Mouse (Mus musculus) midbrain, embryonic 16.5 days (tissue): ENCODE measurements around the gene Ero1lb. TPM values are rescaled to one million over a fixed set of nuclear protein-coding genes. Genes with fewer than 3 reads are reported as not detected.
"Not testable (repeated sequence)": the region's sequence is repeated elsewhere in the genome, so short reads cannot be mapped to it uniquely, and the experiment has no call there.

ENCODE experiments used
- ATAC-seq: fragments of 200-750 bp; cut with Nextera tagmentation; 2 replicates; pipeline ENCODE4 v1.8.0; 2017; ENCODE audit warnings: moderate TSS enrichment
- H3K27ac ChIP-seq: fragments of 300-500 bp; sonication (generic); 2 replicates; pipeline ENCODE4 v1.5.1; 2014; ENCODE audit warnings: mild to moderate bottlenecking, low read length, mixed read lengths
- H3K27me3 ChIP-seq: fragments of 300-500 bp; sonication (generic); 2 replicates; pipeline ENCODE4 v1.6.1; 2014; ENCODE audit warnings: low read depth, low read length, mixed read lengths; ENCODE audit not compliant: control insufficient read depth, insufficient read depth
- H3K36me3 ChIP-seq: fragments of 300-500 bp; sonication (generic); 2 replicates; pipeline ENCODE4 v1.6.1; 2014; ENCODE audit warnings: mild to moderate bottlenecking, low read length, moderate library complexity, mixed read lengths; ENCODE audit not compliant: control insufficient read depth, insufficient read depth
- H3K4me1 ChIP-seq: fragments of 300-500 bp; sonication (generic); 2 replicates; pipeline ENCODE4 v1.6.1; 2014; ENCODE audit warnings: mild to moderate bottlenecking, low read length, mixed read lengths; ENCODE audit not compliant: control insufficient read depth, insufficient read depth
- H3K4me2 ChIP-seq: fragments of 300-500 bp; sonication (generic); 2 replicates; pipeline ENCODE4 v1.6.1; 2014; ENCODE audit warnings: mild to moderate bottlenecking, low read length, mixed read lengths
- H3K4me3 ChIP-seq: fragments of 300-500 bp; sonication (generic); 2 replicates; pipeline ENCODE4 v1.5.1; 2014; ENCODE audit warnings: low read depth, mild to moderate bottlenecking, low read length, moderate library complexity, mixed read lengths
- H3K9ac ChIP-seq: fragments of 300-500 bp; sonication (generic); 2 replicates; pipeline ENCODE4 v1.6.1; 2014; ENCODE audit warnings: low read depth, low read length, mixed read lengths
- H3K9me3 ChIP-seq: fragments of 300-500 bp; sonication (generic); replicated peaks from 2 replicates; pipeline ENCODE4 v1.6.1; 2014; ENCODE audit warnings: mild to moderate bottlenecking, low read length, mixed read lengths; ENCODE audit not compliant: control insufficient read depth, poor library complexity, severe bottlenecking
- WGBS: fragments of 180-500 bp; shearing (Covaris S2); extraction: QIAGEN DNeasy Blood & Tissue Kit; methylation state at CpG from one replicate; pipeline ENCODE4 v1.1.7; 2014; 5-methylcytosine and 5-hydroxymethylcytosine counted together
- polyA plus RNA-seq: library from polyadenylated mRNA; unstranded; fragments of >200 nt; fragmentation: Nextera tagmentation; extraction: Ambion mirVana; gene quantifications from 2 replicates; pipeline ENCODE4 v1.2.1, GENCODE M21; 2015

The Ero1lb gene
- polyA plus RNA-seq, 1 experiment from 2014 or later = 17.1 TPM

DNA sequence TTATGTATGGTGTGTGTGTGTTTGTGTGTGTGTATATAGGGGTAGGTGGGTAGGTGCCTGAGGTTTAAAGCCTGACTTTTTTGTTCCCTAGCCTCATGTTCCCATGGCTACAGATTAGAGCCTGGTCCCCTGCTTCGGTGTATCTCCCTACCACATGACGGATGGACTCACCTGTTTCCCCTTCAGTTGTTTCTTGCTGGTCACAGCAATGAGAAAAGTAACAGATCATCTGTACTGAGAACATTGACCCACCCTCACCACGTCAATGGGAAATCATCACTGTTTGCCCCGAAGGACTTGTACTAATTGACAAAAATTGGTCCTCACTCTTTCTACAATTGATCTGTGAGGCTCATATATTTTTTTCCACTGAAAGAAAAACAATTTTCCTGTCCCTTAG is 3.4 kb upstream of the Ero1lb start:
- ATAC-seq = no peak
- WGBS = 82% methylated on average over 4 of the region's 4 CpGs
- no peak overlapping the region for H3K9ac ChIP-seq
- no peaks in the 10 kb centered on the region for H3K36me3 ChIP-seq
- H3K9me3 ChIP-seq = no peaks in the 10 kb centered on the region
- H3K4me1 ChIP-seq = peaks cover 11% of the 10 kb centered on the region
- no peak overlapping the region for H3K4me3 ChIP-seq
- no peak overlapping the region for H3K4me2 ChIP-seq
- no peak overlapping the region for H3K27ac ChIP-seq
- H3K27me3 ChIP-seq = no peaks in the 10 kb centered on the region; the same call in 1 of the 2 replicates

DNA sequence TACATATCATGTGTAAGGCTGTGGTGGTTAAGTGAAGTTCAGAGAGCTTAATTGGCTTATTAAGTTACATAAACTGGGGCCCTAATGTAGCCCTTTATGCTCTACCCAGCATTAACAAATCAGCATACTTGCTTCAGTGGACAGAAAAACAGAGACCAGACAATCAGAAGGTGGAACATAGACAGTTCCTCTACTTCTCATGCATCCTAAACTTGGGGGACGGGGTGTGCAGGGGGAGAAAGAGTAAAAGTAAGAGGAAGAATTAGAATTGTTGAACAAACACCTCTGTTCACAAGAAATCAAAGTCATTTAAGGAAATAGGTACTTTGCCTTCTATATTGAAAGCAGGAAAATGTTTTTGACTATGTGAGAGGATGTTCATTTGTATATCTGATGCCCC is 2.3 kb downstream of the Ero1lb start:
- H3K9me3 ChIP-seq = no peaks in the 10 kb centered on the region
- H3K27me3 ChIP-seq = no peaks in the 10 kb centered on the region; the same call in 1 of the 2 replicates
- H3K4me3 ChIP-seq = no peak overlapping the region
- 88% methylated on average over 1 of the region's 1 CpGs for WGBS
- no peaks in the 10 kb centered on the region for H3K36me3 ChIP-seq
- H3K27ac ChIP-seq = no peak overlapping the region
- no peak for ATAC-seq
- H3K4me2 ChIP-seq = no peak overlapping the region
- H3K4me1 ChIP-seq = peaks cover 11% of the 10 kb centered on the region
- H3K9ac ChIP-seq = no peak overlapping the region

DNA sequence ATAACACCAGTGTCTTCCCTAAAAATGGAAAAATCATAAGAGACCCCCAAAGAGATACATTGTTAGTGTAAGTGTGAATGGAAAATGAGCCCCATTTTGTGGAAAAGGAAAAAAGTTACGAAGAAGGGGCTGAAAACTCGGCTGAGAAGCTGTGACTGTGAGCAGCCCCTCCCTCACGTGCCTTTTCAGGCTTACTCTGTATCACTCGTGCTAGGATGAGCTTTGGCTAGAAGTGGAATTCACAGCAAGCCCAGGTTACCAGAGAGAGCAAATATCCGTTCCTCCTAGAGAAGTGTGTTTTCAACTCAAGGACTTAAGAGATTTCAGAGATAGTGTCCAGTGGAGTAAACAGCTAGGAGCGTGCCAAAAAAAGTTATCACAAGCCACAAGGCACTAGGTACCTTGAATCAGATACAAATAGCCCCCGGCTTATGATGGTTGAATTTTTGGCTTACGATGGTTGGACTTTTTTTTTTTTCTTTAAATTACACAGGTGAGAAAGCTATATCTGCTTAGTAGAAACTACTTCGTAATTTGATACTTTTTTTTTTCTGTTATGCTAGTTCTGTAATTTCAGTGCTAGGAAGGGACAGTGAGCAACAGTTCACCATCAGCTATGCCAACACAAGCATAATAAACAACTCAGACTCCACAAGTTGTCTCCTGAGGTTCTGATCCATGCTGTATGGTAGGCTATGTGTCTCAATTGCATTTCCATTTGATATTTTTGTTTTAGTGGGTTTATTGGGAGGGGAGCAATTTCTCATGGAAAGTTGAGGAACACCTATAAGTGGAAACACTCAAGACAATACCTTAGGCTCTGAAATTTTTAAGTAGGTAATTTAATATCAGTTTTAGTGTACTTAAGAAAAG is 3.2 kb downstream of the Ero1lb start:
- WGBS = 73% methylated on average over 9 of the region's 9 CpGs
- H3K4me2 ChIP-seq = no peak overlapping the region
- no peak overlapping the region for H3K4me3 ChIP-seq
- no peaks in the 10 kb centered on the region; the same call in 1 of the 2 replicates for H3K27me3 ChIP-seq
- ATAC-seq = no peak
- no peak overlapping the region for H3K27ac ChIP-seq
- no peaks in the 10 kb centered on the region for H3K9me3 ChIP-seq
- peaks cover 11% of the 10 kb centered on the region for H3K4me1 ChIP-seq
- H3K36me3 ChIP-seq = no peaks in the 10 kb centered on the region
- H3K9ac ChIP-seq = no peak overlapping the region

DNA sequence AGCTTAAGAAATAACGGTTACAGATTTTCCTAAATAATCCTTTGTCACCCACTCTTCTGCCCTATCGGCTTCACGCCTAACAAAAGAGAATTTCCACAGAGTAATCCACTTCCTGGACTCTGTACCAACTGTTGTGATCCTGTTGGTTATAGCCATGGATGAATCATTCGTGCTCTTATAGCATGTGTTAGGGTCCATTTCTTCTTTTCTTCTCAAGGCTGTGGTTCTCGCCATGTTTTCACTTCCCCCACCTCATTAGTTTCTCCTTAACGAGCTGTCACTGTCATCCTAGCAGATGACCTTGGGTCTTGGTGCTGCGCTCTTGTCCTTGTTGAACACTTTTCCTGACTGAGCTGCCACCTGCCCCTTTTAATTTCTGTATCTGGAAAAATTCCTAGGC is 4.1 kb downstream of the Ero1lb start:
- no peak overlapping the region for H3K9ac ChIP-seq
- peaks cover 11% of the 10 kb centered on the region for H3K4me1 ChIP-seq
- no peaks in the 10 kb centered on the region for H3K9me3 ChIP-seq
- 76% methylated on average over 7 of the region's 7 CpGs for WGBS
- no peaks in the 10 kb centered on the region for H3K36me3 ChIP-seq
- H3K27ac ChIP-seq = no peak overlapping the region
- H3K4me2 ChIP-seq = no peak overlapping the region
- ATAC-seq = no peak
- no peak overlapping the region for H3K4me3 ChIP-seq
- no peaks in the 10 kb centered on the region for H3K27me3 ChIP-seq

DNA sequence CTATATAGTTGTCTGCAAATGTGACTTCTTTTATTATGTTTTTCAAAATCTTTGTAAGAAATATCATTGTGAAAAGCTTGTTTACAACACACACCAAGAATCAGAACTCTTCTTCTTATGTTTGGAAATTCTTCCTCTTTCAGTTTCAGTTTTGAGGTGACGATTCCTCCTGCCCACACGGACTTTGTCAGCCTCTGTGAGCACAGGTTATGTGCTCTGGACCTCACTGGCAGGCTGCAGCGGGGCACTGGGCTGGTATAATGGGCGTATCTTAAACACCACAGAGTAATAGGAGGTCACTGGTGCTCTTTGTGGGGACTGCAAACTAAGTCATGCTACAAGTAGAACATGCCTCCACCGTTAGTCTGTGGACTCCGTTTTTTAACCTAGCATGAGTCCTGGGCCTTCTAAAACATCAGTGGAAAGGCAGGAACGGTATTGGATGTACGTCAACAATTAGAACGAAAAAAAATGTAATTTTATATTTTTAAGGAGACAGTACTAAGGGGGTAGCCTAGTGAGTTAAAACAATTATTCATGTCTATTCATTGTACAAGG is 9.4 kb downstream of the Ero1lb start:
- Histone ChIP-seq H3K27ac (no peak overlapping the region), H3K27me3 (no peaks in the 10 kb centered on the region), H3K4me2 (no peak overlapping the region), H3K4me3 (no peak overlapping the region), H3K9ac (no peak overlapping the region), H3K4me1 (no peaks in the 10 kb centered on the region), H3K9me3 (no peaks in the 10 kb centered on the region), H3K36me3 (no peaks in the 10 kb centered on the region)
- 86% methylated on average over 9 of the region's 9 CpGs for WGBS
- no peak for ATAC-seq

DNA sequence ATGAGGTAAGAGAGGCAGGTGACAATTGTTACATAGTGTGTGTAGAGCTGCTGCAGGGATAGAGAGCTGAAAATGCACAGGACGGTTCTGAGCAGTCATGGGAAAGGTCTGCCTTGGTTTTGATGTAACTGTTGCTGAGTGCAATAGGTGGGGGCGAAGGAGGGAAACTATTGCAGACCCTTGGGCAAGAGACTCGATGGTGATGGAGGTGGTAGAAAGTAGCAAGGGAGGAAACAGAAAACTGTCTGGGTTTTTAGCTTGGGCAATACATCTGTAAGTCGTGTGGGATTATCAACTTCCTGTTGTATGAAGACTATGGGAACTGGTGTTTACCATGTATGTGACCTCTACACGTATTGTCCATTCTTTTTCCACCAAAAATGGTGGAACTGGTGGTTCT is 12.5 kb downstream of the Ero1lb start:
- Histone ChIP-seq H3K27ac (no peak overlapping the region), H3K36me3 (0 out of 2 replicates have a peak, but pooled peaks cover 3% of the 10 kb centered on the region), H3K4me3 (no peak overlapping the region), H3K9ac (no peak overlapping the region), H3K9me3 (no peaks in the 10 kb centered on the region), H3K27me3 (no peaks in the 10 kb centered on the region), H3K4me1 (no peaks in the 10 kb centered on the region), H3K4me2 (no peak overlapping the region)
- WGBS = 88% methylated on average over 5 of the region's 5 CpGs
- no peak for ATAC-seq

DNA sequence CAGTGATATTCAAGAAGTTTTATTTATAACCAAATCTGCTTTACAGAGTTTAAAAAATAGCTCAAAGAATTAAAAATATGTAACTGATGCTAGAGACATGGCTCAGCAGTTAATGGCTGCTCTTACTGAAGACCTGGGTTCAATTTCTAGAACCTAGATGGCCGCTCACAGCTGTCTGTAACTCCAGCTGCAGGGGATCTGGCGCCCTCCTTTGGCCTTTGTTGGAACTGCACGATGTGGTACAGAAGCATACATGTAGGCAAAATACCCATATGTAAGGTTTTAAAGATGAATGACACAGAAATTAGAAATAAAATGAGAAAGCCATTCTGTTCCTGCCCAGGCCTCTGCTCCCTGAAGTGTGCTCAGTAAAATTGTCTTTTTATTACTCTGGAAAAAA is 23.3 kb downstream of the Ero1lb start:
- Histone ChIP-seq H3K4me1 (no peaks in the 10 kb centered on the region), H3K27me3 (no peaks in the 10 kb centered on the region), H3K4me3 (no peak overlapping the region), H3K9me3 (no peaks in the 10 kb centered on the region), H3K27ac (no peak overlapping the region), H3K36me3 (no peaks in the 10 kb centered on the region), H3K9ac (no peak overlapping the region), H3K4me2 (no peak overlapping the region)
- 9% methylated on average over 3 of the region's 3 CpGs for WGBS
- no peak for ATAC-seq

DNA sequence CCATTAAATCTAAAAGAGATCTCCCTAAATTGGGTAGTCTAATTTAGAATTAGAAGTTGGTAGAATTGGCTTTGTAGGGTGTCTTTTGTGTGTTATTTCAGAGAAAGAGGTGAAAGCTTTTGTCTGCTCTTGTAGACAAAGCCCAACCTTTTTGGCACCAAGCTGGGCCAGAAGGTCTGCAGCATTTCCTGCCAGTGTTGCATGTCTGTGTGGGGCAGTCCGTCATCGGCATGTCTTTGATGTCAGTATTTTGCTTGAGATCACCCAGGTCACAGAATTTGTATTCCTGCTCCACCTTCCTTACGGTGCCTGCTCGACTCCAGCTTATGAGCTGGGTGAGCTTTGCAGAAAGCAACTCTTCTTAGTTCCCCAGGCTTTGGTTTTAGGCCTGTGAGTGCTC is 31.4 kb downstream of the Ero1lb start:
- H3K4me3 ChIP-seq, H3K27ac ChIP-seq, H3K9me3 ChIP-seq, ATAC-seq, H3K9ac ChIP-seq, H3K4me1 ChIP-seq, H3K36me3 ChIP-seq, H3K27me3 ChIP-seq, H3K4me2 ChIP-seq: not testable (repeated sequence)
- 75% methylated on average over 2 of the region's 4 CpGs for whole genome bisulfite sequencing

DNA sequence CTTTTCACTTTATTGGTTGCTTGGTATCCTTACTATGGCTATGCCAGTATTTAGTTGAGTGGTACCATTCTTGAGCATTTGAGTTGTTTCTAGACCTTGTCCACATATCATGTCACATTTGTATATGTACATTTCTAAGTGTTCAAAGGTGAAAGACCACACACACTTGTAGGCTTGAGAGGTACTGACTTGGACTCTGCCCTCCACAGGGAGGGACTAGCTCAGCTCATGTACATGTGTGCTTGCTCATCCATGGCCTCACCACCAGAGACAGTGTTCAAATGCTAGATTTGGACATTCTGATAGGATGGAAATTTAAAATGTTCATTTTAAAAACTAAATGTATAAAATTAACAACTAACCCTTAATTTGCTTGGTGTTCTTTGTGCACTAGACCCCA is 44.5 kb downstream of the Ero1lb start:
- H3K36me3 ChIP-seq = not testable (repeated sequence)

More for the DNA sequence above, 44.5 kb downstream of the Ero1lb start:
- not testable (repeated sequence) for H3K27me3 ChIP-seq, H3K27ac ChIP-seq, H3K9me3 ChIP-seq, H3K4me1 ChIP-seq, ATAC-seq, H3K4me2 ChIP-seq, H3K9ac ChIP-seq, H3K4me3 ChIP-seq
